Mouse (Mus musculus) testis, postnatal 14 days (tissue): ENCODE measurements around the gene Zmym3.

Experiments used
- DNase-seq: peaks from one replicate; pipeline ENCODE4 v3.0.0; 2021; ENCODE audit warnings: low spot score

Zmym3 gene

DNA sequence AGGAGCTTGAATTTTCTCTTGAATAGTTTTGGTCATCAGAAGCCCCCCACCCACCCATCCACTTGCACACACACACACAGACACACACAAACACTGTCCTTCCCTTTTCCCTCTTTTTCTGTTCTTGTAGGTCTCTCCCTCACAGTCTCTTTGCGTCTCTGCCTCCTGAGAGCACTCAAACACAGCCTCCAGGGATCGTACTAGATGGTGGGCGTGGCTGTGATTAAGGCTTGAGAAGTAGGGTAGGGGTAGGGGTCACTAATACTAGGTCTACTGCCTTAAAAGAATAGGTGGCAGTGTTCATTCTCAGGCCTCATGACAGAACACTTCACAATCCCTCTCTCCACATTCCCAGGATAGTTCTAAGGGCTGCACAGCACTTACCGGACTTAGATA is at the start of gene Zmym3:
TSS of gene Zmym3 (minus strand) at position 150 of the 396 bp plus-strand sequence.
- DNase-seq = no peak

- no peak for DNase-seq
These were observed 30.9 kb upstream of the Zmym3 start for GRCm38 (mm10) chrX:101451591-101451990.

- DNase-seq = no peak
These were observed 30.5 kb upstream of the Zmym3 start for GRCm38 (mm10) chrX:101451147-101451546.

- DNase-seq = no peak
These were observed 28.3 kb upstream of the Zmym3 start, which contains the start of gene Itgb1bp2 for GRCm38 (mm10) chrX:101448886-101449475. Gene Itgb1bp2, plus strand, starts transcription at chrX:101449088.

GRCm38 (mm10) chrX:101429976-101430375 is 9.3 kb upstream of the Zmym3 start:
- DNase-seq = no peak

GRCm38 (mm10) chrX:101429142-101429949 is 8.7 kb upstream of the Zmym3 start, which contains the start of gene Nono:
Gene Nono, plus strand, starts transcription at chrX:101429318.
- peak; percentile 88 for DNase-seq

DNA sequence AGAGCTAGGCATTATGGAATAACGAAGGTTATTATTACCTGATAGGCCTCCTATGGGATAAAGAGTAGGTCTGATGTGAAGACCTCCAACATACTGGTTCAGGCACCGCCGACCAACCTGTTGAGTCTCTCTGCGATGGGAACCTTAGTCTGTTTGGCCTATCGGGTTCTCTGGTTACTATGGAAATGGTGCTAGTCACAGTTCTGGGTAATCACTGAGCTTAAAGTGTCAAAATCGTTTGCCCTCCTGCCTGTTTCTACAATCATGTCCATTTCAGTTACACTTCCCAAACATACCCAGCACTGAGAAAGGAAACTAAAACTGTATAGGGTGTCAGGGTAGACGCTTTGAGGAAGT is 8.1 kb upstream of the Zmym3 start:
- no peak for DNase-seq

DNA sequence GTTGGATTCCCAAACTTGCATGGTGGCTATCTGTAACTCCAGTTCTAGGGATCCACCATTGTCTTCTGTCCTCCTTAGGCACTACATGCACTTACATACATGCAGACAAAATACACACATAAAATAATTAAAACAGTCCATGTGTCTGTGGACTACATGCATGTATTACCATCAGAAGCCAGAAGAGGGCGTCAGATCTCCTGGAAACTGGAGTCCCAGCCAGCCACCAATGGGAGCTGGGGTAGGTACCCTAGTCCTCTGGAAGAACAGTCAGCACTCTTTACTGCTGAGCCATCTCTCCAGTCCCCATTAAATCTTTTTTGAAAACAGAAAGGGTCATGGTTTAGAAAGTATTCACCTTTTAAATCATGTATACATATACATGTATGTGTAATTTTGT is 7.1 kb upstream of the Zmym3 start:
- DNase-seq = peak; percentile 27

DNA sequence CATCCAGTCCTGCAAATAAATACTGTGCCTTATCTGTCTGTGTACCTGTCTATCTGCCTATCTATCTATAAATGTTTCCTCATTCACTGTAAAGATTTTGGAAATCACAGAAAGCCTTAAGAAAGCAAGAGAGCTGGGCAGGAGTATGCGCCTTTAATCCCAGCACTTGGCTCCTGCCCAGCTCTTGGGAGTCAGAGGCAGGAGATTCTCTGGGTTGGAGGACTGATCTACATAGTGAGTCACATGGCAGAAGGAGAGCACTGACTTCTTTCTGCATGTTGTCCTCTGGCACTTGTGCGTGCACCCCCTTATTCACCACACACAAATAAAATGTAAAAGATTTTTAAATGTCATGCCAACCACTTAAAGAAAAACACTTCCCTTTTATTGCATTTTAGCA is 2.8 kb upstream of the Zmym3 start:
- no peak for DNase-seq

DNA sequence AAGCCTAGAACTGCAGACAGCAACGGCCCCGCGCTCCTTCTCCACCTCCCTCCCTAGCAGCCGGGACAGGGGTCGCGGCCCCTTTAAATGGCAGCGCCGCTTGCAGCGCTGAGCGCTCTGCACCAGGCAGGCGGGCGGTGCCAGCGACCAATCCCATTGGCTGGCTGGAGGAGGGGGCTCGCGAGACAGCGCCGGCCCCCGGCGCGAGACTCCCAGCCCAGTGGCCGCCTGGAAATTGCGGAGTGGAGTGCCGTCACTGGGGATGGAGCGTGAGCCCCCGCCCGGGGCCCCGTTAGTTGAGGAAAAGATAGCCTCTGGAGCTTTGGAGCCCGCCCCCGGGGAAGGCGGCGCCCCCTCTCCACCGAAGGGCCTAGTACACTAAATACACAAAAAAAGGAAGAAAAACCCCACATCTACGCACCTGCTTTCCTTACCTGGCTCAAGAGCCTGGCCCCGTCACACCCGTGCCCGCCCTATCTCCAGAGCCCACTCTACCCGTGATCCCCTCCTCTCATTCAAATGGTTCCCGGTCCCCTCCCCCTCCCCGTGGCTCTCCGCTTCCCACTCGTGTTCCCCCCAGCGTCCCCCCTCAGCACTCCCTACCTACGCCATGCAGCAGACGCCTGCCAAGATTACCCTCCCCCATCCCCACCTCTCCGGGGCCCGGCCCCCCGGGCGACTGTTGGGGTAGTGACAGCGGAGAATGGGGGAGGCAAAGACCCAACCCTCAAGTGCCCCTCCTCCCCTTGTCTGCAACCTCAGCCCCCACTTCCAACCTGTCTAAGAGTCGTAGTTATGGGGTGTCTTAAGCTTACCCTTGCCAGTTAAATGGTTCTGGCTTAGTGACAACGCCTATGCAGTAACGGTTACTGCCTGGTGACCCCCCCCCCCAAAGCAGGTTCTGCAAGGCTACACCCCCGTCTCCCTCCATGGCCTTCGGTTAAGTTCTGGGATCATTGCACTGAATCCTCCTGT is 637 bp downstream of the Zmym3 start:
- DNase-seq = peak; percentile 91

DNA sequence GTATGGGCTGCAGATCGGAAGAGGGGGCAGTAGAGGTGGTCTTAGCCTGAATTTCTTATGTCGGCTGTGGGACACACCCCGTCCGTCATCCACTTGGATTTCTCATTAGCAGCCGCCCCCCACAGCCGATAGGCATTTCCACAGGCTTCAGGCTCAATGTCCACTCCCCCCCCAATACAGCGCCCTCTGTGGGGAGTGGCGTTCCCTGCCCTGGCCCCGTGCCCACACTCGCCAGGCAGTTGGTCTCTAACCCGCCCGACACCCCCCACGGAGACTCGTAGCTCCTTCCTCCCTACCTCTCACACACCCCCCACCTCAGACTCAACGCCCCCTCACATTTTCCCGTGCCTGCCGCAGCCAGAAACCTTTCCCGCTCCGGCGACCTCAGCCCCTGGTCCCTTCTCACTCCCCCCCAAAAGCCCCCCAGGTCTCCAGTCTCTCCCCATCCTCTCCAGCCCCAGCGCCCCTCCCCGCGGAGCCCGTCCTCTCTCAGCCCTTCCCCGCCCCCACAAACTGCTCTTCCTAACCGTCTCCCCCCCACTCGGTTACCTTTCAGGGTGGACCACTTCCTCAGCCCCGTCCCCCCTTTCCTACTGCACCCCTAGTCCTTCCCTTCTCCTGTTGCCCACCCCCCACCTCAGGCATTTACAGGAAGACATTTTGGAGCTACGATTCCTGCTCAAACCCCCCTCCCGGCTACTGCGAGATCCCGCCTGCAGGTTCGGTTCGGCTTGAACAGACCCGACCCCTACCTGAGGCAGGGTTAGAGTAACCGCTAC is 1.5 kb downstream of the Zmym3 start:
- DNase-seq = peak; percentile 70

- no peak for DNase-seq
These were observed 24.2 kb downstream of the Zmym3 start for GRCm38 (mm10) chrX:101396459-101396858.

DNA sequence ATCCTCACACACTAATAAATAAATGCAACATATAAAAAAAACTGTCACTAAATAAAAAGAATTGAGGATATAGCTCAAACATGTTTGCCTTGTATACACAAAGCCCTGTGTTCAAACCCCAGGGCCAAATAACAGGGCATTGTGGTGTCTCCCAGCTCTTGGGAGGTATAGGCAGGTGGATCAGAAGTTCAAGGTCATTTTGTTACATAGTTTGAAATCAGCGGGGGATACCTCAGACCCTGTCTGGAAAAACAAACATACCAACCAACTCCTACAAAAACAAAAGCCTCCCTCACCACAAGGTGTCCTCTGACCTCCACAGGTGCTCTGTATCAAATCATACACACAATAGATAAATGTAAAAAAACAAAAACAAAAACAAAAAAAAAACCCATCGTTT is 26.3 kb downstream of the Zmym3 start:
- peak; percentile 11 for DNase-seq

DNA sequence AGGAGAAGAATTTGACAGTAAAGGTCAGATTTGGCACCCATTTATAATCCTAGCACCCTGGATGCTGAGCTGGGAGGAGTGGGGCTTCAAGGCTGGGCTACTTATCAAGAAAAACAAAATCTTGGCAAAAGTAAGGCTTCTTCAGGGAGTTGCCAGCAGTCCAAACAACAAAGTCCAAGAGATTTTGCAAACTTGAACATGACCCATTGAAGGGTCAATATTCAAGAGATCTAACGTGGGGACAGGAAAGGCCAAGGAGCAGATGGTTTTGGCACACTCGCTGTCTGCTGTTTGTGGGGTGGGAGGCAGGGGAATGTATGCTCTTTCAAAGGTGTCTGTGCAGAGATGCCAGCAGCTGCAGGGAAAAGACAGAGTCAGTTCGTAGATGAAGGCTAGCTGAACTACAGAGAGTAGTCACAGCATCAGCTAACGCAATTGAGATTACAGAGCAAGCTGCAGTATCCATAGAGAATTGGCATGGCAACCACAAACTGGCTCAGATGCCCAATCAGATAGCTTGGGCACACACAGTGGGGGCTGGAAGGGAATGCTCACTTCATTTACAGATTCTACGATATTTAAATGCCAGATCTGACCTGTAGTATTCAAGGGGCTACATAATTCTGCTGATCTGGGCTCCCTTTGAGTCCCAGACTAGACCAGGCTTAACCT is 31.6 kb downstream of the Zmym3 start:
- DNase-seq = no peak

DNA sequence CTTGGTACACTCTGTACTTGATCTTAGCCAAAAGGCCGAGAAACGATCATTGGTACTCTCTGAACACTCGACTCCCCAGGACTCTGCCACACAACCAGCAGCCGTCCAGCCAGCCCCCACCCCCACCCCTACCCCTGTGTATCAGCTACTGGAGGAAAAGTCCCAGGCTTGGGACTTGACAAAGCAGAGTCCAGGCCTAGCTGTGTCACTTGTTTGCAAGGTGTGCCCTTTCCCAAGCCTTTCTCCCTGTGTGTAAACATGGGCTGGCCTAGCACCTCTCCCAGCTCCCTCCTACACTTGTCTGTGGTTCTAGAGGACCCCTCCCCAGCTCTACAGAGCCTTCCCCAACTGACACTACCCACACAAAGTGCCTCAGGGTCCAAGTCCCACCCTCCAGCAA is 34.4 kb downstream of the Zmym3 start:
- DNase-seq = no peak

DNA sequence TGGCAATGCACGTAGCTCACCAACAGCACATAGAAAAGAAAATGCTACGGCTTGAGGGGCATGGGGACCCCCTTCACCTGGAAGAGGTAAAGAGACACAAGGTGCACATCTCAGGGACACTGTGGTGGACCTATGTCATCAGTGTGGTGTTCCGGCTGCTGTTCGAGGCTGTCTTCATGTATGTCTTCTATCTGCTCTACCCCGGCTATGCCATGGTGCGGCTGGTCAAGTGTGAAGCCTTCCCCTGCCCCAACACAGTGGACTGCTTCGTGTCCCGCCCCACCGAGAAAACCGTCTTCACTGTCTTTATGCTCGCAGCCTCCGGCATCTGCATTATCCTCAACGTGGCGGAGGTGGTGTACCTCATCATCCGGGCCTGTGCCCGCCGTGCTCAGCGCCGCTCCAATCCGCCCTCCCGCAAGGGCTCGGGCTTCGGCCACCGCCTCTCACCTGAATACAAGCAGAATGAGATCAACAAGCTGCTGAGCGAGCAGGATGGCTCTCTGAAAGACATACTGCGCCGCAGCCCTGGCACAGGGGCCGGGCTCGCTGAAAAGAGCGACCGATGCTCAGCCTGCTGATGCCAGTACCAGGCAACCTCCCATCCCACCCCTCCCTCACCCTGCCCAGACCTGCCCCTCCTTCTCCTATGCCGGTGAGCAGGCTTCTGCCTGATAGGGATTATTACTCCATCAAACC is 36.1 kb downstream of the Zmym3 start:
- no peak for DNase-seq

- no peak for DNase-seq
These were observed 37.2 kb downstream of the Zmym3 start for GRCm38 (mm10) chrX:101383455-101383854.

DNA sequence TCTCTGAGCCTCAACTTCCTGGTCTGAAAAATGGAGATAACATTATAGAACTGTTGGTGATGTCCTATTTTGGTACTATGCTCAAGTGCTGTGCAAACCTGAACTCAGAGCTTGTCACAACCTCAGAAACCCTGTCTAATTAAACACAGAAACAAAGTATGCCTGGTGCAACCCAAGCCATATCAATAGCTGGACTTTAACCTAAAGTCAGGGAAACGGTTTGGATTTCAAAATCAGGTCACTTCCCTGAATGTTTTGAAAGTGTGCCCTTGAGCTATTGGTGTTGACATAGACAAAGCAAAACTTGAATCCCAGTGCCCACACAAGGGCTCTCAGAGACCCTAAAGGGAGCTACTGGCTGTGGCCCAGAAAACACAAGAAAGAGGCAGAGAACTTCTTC is 40.9 kb downstream of the Zmym3 start:
- DNase-seq = no peak

GRCm38 (mm10) chrX:101377076-101377475 is 43.6 kb downstream of the Zmym3 start:
- no peak for DNase-seq

DNA sequence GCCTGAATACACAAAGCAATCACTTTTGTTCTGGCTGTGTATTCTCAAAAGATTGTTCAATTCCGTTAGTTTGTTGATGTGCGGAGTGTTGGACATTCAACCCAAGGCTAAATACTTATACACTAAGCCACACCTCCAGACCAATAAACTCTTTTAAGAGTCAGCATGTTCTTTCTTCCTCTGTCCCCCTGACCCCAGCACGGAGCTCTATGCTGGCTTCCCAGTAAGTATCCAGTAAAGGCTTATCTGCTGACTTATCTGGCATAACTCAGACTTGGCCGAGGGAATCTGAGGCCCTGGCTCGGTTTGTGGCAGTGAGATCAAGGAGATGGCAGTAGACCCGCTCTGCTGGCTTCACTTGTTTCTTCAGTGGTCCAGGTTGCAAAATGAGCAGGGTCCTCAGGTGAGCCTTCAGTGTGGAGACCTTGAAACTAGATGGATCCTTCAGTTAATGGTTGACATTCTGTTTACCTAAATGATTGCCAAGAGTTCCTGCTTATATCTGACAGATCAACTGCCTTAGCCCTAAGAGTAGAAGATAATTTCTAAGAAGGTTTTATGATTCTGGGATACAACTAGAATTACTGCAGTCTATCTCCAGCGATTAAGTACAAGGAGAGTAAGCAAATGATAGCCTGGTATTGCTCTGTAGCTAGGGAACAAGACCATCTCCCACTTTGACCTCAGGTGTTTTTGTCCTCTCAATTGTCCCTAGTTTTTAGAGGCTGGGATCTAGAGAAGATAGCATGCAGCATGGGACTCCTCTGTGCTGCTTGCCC is 44.3 kb downstream of the Zmym3 start, which contains the start of gene Gjb1:
TSS of gene Gjb1 (plus strand) at position 189 of the 779 bp plus-strand sequence.
- no peak for DNase-seq
